Comparison of ENCODE assay signal across 18 mouse cellular contexts in the genomic region with DNA sequence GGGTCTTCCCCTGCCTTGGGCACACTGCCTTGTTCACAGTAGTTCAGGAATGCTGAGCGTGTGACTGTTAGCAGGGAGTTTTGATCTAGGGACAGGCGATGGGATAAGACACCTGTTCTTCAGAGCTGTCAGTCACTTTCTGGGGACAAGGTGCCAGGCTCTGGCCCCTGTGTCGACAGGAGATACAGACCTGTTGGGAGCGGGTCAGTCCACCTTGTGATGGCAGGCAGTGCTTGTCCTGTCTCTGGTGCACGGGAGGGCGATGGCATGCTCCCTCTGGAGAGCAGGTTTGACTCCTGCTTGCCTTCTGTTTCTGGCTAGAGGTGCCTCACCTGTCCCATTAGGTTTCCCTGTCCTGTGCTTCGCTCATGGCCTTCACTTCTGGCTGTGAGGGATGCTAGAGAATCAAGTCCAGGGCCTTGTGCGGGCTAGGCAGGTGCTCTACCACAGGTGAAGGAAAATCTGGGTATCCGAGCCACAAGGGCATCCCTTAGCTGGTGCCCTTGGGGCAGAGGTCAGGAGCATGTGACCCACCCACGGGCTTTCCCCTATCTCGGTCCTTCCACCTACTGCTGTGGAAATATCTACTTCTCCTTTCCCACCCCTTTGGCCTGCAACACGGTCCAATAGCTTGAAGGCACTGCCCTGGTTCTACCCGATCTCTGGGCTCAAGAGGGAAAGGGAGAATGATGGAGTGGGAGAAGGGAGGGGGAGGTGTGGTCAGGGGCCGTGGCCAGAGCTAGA. TPM values are rescaled to one million over a fixed set of nuclear protein-coding genes. Genes with fewer than 3 reads are reported as not detected.
A peak's percentile ranks its signal among the peaks of the same experiment; 100 is the strongest.
DNase-seq lines count a peak whose midpoint lies in the region; ATAC-seq and TF ChIP-seq lines count a peak whose summit lies in the region.
"Had no signal": no experiment of that assay in that cellular context is flagged by ENCODE, and none has a peak within 500 bp of the region (broad histone marks: within the 10 kb centered on the region; RNA-seq: fewer than 3 reads in every experiment).

No protein-coding gene starts in this region.

- peaks cover 26% of the 10 kb centered on the region for H3K27me3 ChIP-seq in hindbrain, embryonic 10.5 days (ENCODE audit: insufficient read depth, poor library complexity, severe bottlenecking)
- peaks cover 11% of the 10 kb centered on the region for H3K27me3 ChIP-seq in hindbrain, embryonic 12.5 days
- H3K27me3 ChIP-seq: limb, embryonic 15.5 days; neural tube, embryonic 15.5 days had no signal

- WGBS in hindbrain, embryonic 10.5 days = 81% methylated on average over 14 of the region's 14 CpGs
- 79% methylated on average over 14 of the region's 14 CpGs for WGBS in hindbrain, embryonic 12.5 days

- TF ChIP-seq CTCF in gastrocnemius, adult 2 months (IDR thresholded peaks at IDR 0.05) = no peak

- peak overlapping the region; percentile 95 for H3K27ac ChIP-seq in gastrocnemius, adult 2 months
- peak overlapping the region; percentile 13; the same call in 1 of the 2 replicates for H3K27ac ChIP-seq in hindbrain, embryonic 10.5 days
- H3K27ac ChIP-seq in hindbrain, embryonic 12.5 days = no peak overlapping the region
- H3K27ac ChIP-seq: hindbrain, embryonic 14.5 days; limb, embryonic 15.5 days; neural tube, embryonic 15.5 days had no signal

- H3K4me2 ChIP-seq in hindbrain, embryonic 12.5 days (replicated peaks) = no peak overlapping the region
- H3K4me2 ChIP-seq: hindbrain, embryonic 14.5 days; limb, embryonic 15.5 days; lung, embryonic 14.5 days; neural tube, embryonic 15.5 days had no signal

- H3K4me1 ChIP-seq in hindbrain, embryonic 10.5 days (replicated peaks) = peaks cover 55% of the 10 kb centered on the region
- H3K4me1 ChIP-seq in hindbrain, embryonic 12.5 days = peaks cover 11% of the 10 kb centered on the region

- intact Hi-C loops in gastrocnemius, adult 2 months (cut with DNase I) = no loop called here

- DNase-seq in gastrocnemius, adult 2 months = peak; percentile 13
- DNase-seq in gastrocnemius, postnatal 4 days (ENCODE audit: low spot score in 2 of 2) = no peak
- DNase-seq in hindbrain, embryonic 10.5 days (ENCODE audit: low spot score) = no peak
- peak; percentile 65 to 70 for DNase-seq in B cell, adult 2 months
- no peak for DNase-seq in frontal cortex, postnatal 14 days (ENCODE audit: low spot score in 2 of 2)
- no peak for DNase-seq in ovary, postnatal 14 days (ENCODE audit: low spot score)
- DNase-seq: adrenal gland, adult 8-10 months; cerebellum, postnatal 10 days; gastrocnemius, postnatal 14 days; lung, embryonic 14.5 days had no signal

- H3K9me3 ChIP-seq in hindbrain, embryonic 10.5 days = no peaks in the 10 kb centered on the region
- H3K9me3 ChIP-seq in hindbrain, embryonic 12.5 days (replicated peaks) = no peaks in the 10 kb centered on the region
- H3K9me3 ChIP-seq: limb, embryonic 15.5 days; neural tube, embryonic 15.5 days had no signal

- no peaks in the 10 kb centered on the region for H3K36me3 ChIP-seq in hindbrain, embryonic 10.5 days
- H3K36me3 ChIP-seq in hindbrain, embryonic 12.5 days = no peaks in the 10 kb centered on the region
- H3K36me3 ChIP-seq: G1E; limb, embryonic 15.5 days; neural tube, embryonic 15.5 days had no signal

- no peak overlapping the region for H3K4me3 ChIP-seq in gastrocnemius, adult 2 months
- H3K4me3 ChIP-seq in hindbrain, embryonic 10.5 days = no peak overlapping the region
- H3K4me3 ChIP-seq in hindbrain, embryonic 12.5 days = no peak overlapping the region
- H3K4me3 ChIP-seq: erythroblast, embryonic 14.5 days; limb, embryonic 15.5 days; neural tube, embryonic 15.5 days had no signal

- ATAC-seq in hindbrain, embryonic 12.5 days (ENCODE audit: low FRiP score) = no peak
- peak; percentile 33; the same call in 1 of the 2 replicates for ATAC-seq in granulocyte monocyte progenitor cell, adult 5-6 weeks (replicated peaks; ENCODE audit: poor library complexity, severe bottlenecking)
- ATAC-seq: intestine, embryonic 16.5 days had no signal

- no peak overlapping the region for H3K9ac ChIP-seq in hindbrain, embryonic 12.5 days
- H3K9ac ChIP-seq: hindbrain, embryonic 14.5 days; limb, embryonic 15.5 days; lung, embryonic 14.5 days; neural tube, embryonic 15.5 days had no signal

RNA-seq across cellular contexts. Expression of gene Nr4a1, which starts 2.6 kb away (rescaled TPM):
- 100 to 1,000 TPM; 143 to 146 TPM for total RNA-seq in gastrocnemius, adult 2 months (2021)
- 10 to 100 TPM; 25.3 to 26.0 TPM for total RNA-seq in gastrocnemius, postnatal 4 days (2021)
- 4.8 and 5.1 TPM in 2 replicates for polyA plus RNA-seq in hindbrain, embryonic 10.5 days (2016; fragmentation: Nextera tagmentation; extraction: Ambion mirVana)
- polyA plus RNA-seq in hindbrain, embryonic 12.5 days (2016; fragmentation: Nextera tagmentation; extraction: Ambion mirVana) = 4.4 and 5.5 TPM in 2 replicates
- total RNA-seq in granulocyte monocyte progenitor cell, adult 5-6 weeks (2014; fragmentation: Nextera tagmentation) = 1.4 and 4.0 TPM in 2 replicates
- 2.4 and 4.1 TPM in 2 replicates for total RNA-seq in granulocyte monocyte progenitor cell, adult 5-6 weeks (2017)
- total RNA-seq: G1E had no signal

RNA-seq across cellular contexts. Expression of gene Atg101, which starts 27.4 kb away (rescaled TPM):
- total RNA-seq in gastrocnemius, adult 2 months (2021) = 10 to 100 TPM; 23.7 to 32.4 TPM
- total RNA-seq in gastrocnemius, postnatal 4 days (2021) = 10 to 100 TPM; 24.8 to 25.8 TPM
- polyA plus RNA-seq in hindbrain, embryonic 10.5 days (2016; fragmentation: Nextera tagmentation; extraction: Ambion mirVana) = 79.0 and 82.1 TPM in 2 replicates
- polyA plus RNA-seq in hindbrain, embryonic 12.5 days (2016; fragmentation: Nextera tagmentation; extraction: Ambion mirVana) = 62.0 and 66.5 TPM in 2 replicates
- 35.3 and 36.0 TPM in 2 replicates for total RNA-seq in granulocyte monocyte progenitor cell, adult 5-6 weeks (2014; fragmentation: Nextera tagmentation)
- 51.9 and 60.6 TPM in 2 replicates for total RNA-seq in granulocyte monocyte progenitor cell, adult 5-6 weeks (2017)

RNA-seq across cellular contexts. Expression of gene Grasp, which starts 32.6 kb away (rescaled TPM):
- total RNA-seq in gastrocnemius, adult 2 months (2021) = 1 to 10 TPM; 5.8 to 5.9 TPM
- 10 to 100 TPM; 14.1 to 14.7 TPM for total RNA-seq in gastrocnemius, postnatal 4 days (2021)
- 5.5 and 5.8 TPM in 2 replicates for polyA plus RNA-seq in hindbrain, embryonic 10.5 days (2016; fragmentation: Nextera tagmentation; extraction: Ambion mirVana)
- polyA plus RNA-seq in hindbrain, embryonic 12.5 days (2016; fragmentation: Nextera tagmentation; extraction: Ambion mirVana) = 4.8 and 8.2 TPM in 2 replicates
- 3.2 and 4.1 TPM in 2 replicates for total RNA-seq in granulocyte monocyte progenitor cell, adult 5-6 weeks (2014; fragmentation: Nextera tagmentation)
- 0.26 and 1.0 TPM in 2 replicates for total RNA-seq in granulocyte monocyte progenitor cell, adult 5-6 weeks (2017)

RNA-seq across cellular contexts. Expression of gene 6030408B16Rik, which starts 36.4 kb away (rescaled TPM):
- under 1 TPM; 0.20 to 0.36 TPM for total RNA-seq in gastrocnemius, adult 2 months (2021)
- under 1 TPM in 1 of 2 experiments, not detected in 1; 0.59 TPM for total RNA-seq in gastrocnemius, postnatal 4 days (2021)
- polyA plus RNA-seq in hindbrain, embryonic 10.5 days (2016; fragmentation: Nextera tagmentation; extraction: Ambion mirVana) = 0.27 and 0.39 TPM in 2 replicates
- 0.31 and 0.87 TPM in 2 replicates for polyA plus RNA-seq in hindbrain, embryonic 12.5 days (2016; fragmentation: Nextera tagmentation; extraction: Ambion mirVana)
- 0.60 TPM in 1 of 2 replicates, not detected in the other for total RNA-seq in granulocyte monocyte progenitor cell, adult 5-6 weeks (2014; fragmentation: Nextera tagmentation)
- 0.86 TPM in 1 of 2 replicates, not detected in the other for total RNA-seq in granulocyte monocyte progenitor cell, adult 5-6 weeks (2017)
- total RNA-seq: G1E had no signal
- polyA plus RNA-seq: erythroblast, embryonic 14.5 days; G1E had no signal

Comparison
In these comparisons a context has a peak if more than half of its experiments do, and no peak if none do; other contexts are left out.
1. DNase-seq: peak in gastrocnemius, adult 2 months (single experiment) and B cell, adult 2 months (2 of 2); none in gastrocnemius, postnatal 4 days (0 of 2), hindbrain, embryonic 10.5 days (single experiment), frontal cortex, postnatal 14 days (0 of 2) and ovary, postnatal 14 days (single experiment).
2. RNA of gene Nr4a1, which starts 2.6 kb away (total RNA-seq): 143 to 146 TPM in gastrocnemius, adult 2 months; 25.3 to 26.0 TPM in gastrocnemius, postnatal 4 days and 1.4 to 4.1 TPM in granulocyte monocyte progenitor cell, adult 5-6 weeks; every median in the first group is over 4 times any median in the second.